Mouse (Mus musculus): ENCODE results near the gene Dusp8.
"Not testable (repeated sequence)": the region's sequence is repeated elsewhere in the genome, so short reads cannot be mapped to it uniquely, and the experiment has no call there.

The Dusp8 gene

DNA sequence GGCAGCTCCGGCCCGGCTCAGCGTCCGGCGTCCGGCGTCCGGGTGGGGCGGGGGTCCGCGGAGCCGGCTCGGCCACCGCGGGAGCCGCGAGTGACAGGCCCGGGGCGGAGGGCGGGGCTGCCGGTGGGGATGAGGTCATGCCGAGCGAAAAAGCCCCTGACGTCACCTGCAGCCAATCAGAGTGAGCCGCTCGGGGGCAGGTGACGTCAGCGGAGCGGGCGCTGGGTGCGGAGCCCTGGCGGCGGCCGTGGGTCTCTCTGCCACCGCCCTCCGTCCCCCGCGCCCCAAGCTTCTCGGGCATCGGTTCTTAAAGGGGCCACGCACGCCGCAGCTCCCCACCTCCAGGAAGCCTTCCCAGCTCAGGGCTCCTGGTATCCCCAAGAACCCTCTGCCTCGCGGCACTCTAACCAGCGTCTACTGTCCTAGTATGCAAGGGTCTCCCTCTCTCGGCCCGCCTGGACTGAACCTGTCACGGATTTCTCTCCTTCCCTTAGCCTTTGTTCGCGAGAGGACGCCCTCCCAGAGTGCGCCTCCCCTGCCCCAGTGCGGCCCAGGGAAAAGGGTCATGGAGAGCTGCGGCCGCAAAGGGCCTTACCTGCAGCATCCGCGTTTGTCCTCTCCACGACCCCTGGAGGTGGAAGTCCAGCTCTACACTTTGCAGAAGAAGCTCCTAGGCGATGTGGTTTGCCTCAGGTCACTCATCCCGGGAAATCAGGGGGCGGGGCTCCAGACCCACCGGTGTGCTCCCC, at the start of gene Dusp8:
Dusp8 (minus strand) TSS at position 661 of the 749 bp plus-strand sequence.
- peak; percentile 91 to 94 for DNase-seq

DNA sequence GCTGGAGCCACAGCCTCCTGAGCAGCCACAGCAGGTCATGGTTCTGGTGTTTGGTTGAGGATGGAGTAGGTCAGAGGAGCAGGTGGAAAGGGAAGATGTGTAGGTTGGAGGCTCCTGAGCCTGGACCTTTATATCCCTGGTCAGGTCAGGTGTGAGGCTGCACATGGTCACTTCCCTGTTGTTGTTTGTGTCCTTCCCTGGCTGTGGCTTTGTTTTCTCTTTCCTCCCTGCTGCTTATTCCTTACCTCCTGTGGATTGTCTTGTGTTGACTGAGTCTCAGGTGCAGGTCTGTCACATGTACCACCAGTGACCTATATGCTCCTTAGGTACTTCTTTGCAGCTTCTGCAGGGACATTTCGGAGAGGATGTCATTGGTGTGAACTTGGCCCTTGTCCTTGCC, 48.9 kb upstream of the Dusp8 start, which contains the start of gene Gm45337:
Gm45337 (minus strand) TSS at position 101 of the 400 bp plus-strand sequence.
- DNase-seq, result no peak

DNA sequence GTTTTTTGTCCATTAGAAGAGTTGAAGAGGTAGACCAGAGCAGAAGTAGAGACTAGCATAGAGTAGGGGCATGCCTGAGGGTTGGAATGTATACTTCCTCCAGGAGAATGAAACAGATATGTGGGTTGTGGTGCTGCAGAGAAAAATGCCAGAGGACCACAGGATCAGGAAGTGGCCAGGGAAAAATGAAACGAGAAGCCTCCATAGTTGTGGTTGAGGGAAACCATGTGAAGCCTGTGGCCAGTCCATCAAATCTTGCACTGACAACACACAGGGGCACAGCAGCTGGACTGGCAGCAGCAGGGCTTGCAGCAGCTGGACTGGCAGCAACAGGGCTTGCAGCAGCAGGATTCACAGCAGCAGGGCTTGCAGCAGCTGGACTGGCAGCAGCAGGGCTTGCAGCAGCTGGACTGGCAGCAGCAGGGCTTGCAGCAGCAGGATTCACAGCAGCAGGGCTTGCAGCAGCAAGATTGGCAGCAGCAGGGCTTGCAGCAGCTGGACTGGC, 47.9 kb upstream of the Dusp8 start:
- DNase-seq, result not testable (repeated sequence)

DNA sequence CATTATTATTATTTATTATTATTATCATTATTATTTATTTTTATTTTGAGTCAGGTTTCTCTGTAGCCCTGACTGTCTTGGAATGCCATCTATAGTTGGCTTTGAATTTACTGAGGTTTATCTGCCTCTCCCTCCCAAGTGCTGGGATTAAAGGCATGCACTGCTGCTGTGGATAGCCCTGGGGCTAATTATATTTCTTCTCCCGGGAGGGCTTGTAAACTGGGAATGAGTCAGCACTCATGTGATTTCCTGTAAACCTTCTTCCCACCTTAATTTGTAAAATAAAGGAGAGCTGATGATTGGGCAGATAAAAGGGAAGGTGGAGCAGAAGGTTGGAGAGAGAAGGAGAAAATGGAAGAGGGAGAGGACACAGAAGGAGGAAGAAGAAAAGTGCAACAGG, 45.1 kb upstream of the Dusp8 start:
- DNase-seq, result no peak

DNA sequence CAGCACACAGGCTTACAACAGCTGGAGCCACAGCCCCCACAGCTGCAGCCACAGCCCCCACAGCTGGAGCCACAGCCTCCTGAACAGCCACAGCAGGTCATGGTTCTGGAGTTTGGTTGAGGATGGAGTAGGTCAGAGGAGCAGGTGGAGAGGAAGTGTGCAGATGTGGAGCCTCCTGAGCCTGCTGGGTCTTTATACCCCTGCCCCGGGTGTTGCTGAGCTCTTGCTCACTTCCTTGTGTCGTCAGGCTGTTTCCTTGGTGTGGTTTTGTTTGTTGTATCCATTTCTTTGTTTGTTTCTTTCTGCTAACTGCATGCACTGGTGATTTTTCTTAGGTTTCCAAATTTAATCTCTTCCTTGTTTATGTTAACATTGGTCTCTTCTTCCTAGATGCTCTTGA, 40.3 kb upstream of the Dusp8 start, which contains the start of gene Gm39115:
Gm39115 (minus strand) TSS at position 101 of the 400 bp plus-strand sequence.
- not testable (repeated sequence) for DNase-seq

DNA sequence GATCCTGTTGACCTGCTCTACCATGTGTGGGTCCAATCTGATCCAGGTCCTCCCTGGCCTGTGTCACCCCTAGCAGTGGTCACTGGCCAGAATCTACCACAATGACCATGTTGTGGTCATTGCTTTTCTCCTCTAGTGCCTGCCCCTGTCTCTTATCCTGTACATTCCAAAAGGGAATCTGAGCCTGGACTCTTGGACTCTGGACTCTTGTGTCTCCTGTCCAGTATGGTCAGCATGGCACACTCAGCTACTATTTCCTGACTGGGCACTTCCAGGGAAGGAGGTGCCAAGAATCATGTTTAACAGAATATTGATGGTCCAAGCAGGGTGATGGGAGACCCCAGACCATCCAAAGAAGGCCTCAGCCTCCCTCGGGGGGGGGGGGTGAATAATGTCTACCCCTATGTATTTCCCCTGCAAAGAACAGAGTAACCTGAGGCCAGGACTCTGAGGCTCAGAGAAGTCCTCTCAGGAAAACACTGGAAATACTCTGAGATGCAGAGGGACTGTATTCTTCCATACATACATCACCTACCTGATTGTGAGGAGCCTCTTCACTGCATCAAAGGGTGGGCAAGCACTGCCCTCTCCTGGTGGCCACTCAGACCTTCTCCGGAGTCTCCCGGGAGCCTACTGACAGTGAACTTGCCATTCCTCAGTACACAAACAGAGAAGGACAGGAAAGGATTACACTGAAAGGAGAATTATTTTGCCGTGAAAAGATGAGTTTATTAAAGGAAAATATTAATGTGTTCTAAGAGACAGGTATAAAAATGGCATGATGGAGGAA, 38.8 kb upstream of the Dusp8 start:
- no peak for DNase-seq

DNA sequence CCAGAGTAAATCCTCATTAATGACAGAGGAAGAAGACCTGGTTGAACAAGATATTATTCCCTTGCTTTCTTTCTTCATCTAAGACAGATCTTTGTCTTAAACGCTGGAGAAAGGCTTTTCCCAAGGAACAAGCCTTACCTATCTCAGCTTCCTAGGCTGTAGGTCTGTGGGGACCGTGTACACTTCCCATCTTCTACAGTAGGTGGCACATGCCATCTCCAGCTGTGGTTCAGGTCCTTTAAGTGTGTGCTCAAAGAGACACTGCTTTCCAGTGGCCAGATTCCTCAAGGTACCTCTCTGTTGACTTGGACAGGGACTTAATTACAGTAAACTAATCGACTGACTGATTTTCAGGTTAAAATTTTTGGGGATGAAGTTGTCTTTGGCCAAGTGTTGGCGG, 33.2 kb upstream of the Dusp8 start:
- no peak for DNase-seq

DNA sequence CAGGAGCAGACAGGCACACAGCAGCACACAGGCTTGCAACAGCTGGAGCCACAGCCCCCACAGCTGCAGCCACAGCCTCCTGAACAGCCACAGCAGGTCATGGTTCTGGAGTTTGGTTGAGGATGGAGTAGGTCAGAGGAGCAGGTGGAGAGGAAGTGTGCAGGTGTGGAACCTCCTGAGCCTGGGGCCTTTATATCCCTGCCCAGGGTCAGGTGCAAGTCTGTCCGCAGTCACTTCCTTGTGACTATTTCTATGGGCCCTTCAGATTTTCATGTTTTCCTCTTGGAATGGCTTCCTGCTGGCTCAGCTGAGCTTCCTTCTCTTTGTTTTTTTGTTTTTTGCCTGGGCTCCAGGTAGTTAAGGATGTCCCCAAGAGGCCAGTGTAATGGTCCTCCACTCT, 25.0 kb upstream of the Dusp8 start, which contains the start of gene Gm45618:
Gm45618 (minus strand) TSS at position 101 of the 400 bp plus-strand sequence.
- not testable (repeated sequence) for DNase-seq

DNA sequence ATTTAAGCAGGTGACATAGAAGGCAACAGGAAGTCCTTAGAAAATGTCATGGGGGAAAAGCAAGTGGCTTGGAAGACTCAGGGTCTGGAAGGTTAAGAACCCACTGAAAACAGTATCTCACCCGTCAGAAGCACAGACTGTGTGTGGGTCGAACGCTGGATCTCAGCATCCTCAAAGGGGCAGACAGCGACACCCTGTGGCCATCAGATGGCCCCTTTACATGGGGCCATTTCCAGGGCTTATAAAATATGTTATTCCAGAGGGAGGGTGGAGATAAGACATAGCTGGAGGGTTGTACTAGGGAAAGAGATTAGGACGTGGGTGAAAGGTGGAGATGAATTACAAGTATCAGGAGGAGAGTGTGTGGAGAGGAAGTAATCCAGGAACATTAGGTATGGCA, 24.0 kb upstream of the Dusp8 start:
- DNase-seq, result no peak

DNA sequence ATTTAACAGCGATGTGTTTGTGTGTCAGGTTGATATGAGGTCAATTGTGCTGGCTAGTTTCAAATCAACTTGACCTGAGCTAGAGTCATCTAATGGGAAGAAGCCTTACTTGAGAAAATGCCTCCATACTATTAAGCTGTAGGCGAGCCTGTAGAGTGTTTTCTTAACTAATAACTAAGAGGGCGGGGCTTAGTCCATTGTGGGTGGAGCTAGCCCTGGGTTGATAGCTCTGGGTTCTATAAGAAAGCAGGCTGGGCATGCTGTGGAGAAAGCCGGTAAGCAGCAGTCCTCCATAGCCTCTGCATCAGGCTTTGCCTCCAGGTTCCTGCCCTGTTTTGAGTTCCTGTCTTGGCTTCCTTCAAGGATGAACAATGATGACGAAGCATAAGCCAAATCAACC, 9.1 kb upstream of the Dusp8 start:
- DNase-seq, result no peak

DNA sequence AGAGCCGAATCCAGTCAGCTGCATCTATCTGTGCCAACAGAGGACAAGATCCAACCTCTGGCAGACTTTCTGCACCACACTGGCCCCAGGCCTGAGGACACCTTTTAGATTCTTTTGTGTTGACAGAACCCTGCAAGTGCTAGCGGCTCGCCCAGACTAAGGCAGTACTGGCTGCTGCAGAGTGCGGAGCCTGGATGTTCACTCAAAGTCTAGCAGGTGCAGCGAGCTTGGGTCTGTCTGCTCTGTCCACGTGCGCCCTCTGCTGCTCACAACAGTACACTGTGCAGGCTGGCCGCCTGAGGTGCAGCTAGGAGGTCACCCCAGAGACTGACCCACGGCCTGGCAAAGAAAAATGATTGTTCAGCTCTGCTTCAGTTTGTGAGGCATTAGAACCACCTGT, 2.1 kb upstream of the Dusp8 start:
- DNase-seq, result peak; percentile 80 to 81

DNA sequence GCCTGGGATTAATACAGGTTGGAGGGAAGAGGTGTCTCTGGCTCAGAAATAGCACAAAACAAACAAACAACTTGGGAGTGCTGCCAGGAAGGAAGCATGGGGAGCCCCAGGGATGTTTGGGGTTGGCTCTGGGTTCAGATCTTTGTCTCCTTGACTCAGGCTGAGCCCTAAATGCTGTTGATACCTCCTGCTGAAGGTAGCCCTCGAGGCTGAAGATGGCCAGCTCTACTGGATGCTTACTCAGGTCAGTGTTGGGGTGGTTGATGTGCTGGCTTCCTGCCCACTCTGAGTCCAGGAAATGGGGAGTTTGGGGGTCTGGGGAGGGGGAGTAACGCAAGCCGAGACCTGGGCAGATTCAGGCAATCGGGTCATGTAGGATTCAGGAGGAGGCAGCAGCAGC, 1.1 kb upstream of the Dusp8 start:
- DNase-seq, result no peak

DNA sequence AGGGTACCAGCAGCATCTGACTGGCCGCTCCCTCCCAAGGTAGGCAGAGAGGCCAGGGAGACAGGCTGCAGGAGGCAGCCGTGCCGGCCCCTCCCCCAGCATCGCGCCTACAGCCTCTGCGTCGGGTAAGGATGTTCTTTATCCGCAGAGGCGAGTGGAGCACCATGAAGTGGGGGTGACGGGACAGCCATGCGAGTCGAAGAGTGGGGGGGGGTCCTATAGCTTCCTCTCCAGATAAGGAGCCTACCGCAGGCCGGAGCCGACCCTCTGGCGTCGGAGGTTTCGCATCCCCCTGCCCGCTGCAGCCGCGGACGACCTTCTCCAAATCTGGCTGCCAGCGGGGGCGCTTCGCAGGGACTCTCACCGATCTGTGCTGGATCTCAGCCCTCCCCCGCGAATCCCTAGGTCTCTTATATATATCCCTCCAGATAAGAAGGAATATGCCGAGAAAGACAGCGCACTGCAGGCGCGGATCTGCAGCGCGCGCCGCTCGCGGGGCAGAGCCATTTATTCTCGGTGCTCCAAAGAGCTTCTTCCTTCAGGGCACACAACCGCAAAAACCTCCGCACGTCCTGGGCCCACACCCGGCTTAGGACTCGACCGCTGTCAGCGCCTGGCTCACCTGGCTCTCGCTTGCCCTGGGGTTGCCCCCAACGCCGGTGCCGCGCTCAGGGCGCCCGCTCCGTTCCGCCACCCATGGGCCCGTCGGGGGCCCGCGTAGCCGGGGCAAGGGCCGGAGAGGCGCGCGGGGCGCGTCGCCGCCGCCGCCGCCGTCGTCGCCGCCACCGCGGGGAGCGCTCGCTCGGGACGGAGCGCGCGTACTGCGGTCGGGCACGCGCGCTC, 1.1 kb downstream of the Dusp8 start:
- peak; percentile 37 to 42 for DNase-seq

DNA sequence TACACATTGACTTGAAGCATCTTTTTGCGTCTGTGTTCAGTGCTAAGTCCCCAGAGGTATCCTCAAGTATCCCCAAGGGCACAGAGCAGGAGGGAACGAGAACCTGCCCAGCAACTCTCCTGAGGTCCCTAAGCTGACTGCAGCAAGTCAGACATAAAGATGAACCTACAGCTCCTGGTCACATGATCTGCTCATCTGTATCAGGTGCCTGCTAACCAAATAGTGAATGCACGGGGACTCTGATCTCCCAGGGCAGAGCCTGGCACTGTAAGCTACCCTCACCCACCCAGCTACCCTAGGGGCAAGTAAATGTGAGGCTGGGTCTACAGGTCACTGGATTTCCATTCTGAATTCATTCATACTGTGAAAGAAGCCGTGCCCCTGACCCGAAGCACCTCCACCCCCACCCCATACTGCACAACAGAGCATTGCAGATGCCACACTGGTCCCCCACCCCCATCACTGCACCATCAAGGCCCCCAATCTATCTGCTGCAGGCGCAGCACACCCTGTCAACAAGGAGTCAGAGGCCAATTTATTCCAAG, 1.9 kb downstream of the Dusp8 start:
- DNase-seq, result no peak

DNA sequence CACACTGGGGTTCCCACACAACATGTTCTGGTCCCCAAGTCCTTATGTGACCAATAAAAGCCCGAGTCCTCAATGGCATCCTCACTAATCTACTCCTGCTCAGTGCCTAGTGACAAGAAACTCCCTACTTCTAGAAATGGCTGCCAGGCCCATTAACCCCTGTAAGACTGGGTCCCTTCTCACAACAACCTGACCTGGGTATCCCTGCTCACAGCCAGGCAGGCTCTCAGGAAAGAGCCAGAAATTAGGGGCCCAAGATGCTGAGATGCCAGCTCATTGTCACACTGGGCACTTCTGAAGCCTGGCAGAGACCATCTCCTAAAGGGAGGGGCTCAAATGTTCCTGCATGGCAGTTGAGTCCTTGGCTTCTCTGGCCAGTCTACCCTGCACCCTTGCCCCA, 2.7 kb downstream of the Dusp8 start:
- no peak for DNase-seq

DNA sequence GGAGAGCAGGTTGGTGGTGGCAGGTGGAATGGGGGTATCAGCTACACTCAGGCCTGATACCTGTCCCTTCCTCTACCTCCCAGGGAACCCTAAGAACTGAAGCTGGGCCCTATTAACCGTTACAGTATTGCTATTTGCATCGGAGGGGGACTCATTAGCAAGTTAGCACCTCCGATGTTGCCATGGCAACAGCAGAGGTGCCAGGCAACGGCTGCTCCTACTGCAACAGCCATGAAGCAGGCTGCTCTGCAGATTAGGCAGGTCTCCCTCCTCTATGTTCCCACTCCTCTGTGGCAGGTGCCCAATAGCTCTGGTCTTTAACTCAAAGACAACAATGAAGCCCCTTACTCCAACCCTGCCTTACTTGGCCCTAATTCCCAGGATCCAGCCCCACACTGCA, 3.8 kb downstream of the Dusp8 start:
- no peak for DNase-seq

DNA sequence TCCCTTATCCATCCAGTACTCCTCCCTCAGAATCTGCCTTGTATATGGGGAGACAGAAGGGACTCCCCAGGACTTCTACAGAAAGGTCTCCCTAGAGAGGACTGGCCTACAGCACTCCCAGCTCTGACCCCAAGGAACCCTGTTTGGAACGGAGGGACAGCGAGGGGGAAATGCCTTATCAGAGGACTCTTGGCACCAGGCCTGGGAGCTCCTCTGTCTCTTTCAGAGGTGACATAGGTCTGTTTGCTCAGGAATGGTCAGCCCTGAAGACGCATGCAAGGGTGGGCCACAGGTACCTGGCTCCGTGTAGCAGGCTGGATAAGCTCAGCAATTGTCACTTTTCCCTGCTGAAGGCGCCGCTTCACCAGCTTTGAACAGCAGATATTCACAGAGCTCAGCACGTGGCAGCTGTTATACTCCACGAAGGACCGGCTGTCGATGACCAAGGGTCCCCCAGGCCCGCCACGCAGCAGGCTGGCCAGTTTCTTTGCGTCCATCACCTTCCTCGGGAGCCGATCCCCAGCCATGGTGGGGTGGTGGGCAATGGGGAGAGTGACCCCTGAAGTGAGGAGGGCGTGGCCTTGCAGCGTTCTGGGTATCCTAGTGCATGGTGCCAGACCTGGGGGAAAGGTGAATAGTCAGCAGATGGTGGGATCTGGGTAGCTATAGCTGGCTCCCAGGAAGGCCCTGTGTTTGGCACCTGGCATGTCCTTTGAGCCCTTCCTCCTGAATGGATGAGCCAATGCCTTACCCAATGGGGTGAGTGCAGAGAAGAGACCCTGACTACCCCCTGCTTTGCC, 5.8 kb downstream of the Dusp8 start:
- DNase-seq, result no peak

DNA sequence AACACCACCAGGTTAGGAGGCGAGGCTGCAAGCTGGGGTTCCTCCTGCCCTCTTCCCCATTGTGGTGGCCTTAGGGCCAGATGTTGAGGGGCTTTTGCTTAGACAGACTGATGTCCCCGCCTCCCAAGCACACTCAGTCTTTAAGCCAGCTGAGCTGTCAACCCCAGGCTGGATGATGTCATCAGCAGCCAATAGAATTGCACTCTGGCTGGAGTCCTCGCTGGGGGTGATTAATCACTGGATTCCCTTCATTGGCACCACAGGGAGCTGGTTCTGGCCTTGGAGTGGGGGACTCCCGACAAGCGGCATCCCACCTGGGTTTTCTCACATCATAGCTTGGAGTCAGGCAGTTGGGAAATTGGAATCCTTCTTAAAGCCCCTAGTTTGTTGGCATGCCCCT, 6.8 kb downstream of the Dusp8 start:
- DNase-seq, result peak in 1 of 2 experiments; percentile 24

DNA sequence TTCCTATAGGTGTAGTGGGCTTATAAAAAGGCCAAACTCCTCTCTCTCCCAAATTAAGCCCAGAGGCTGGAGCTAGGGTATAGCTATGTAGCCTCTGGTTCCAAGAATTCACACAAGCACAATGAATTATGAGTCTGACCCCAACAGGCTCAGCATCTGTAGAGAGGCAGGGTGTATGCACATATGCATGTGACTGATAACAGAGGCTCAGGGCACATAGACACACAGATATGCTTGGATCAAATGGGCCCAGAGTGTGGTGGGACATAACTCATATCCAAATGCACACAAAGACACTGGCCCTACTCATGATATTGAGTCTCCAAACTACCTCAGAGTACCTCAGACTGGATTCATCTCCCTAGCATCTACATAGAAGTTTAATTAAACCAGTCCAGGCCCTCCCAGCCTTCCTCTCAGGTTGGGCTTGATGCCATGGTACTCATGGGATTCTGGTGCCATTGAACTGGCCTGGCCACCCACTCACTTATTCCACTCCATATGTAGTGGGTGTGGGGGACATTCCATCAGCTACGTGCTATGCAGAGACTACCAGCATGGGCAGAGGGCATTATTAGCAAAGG, 8.5 kb downstream of the Dusp8 start:
- no peak for DNase-seq

DNA sequence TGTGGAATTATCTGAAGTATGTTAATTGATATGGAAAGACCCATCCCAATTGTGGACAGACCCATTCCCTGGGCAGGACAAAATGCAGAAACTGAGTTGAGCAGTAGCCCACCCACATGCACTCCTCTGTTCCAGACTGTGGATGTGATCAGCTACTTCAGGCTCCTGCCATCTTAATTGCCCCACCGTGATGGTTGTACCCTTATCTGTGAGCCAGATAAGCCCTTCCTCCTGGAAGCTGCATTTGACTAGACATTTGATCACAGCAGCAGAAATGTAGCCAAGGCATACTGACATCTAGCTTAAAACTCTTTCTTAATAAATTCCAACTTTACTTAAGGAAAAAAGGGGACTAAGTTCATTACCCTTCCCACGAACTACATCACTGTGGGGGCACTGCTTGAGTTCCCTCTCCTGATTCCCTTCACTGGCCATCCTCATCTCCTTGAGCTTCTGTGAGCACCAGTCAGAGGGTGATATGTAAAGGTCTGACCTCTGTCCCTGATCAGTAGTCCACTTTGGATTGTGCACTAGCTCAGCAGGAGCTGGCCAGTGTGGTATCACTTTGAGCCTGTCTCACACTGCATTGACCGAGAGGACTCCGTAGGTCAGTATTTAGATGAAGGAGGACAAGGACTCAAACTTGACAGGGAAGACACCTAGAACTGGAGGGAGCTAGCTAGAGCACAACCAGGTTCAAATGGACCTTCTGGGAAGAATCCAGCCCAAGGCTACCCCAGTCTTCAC, 9.3 kb downstream of the Dusp8 start:
- DNase-seq, result no peak

All from lung, adult 18-20 months (tissue).